Mouse (Mus musculus) limb, embryonic 13.5 days (tissue): ENCODE results near the gene Mcoln2. TPM values are rescaled to one million over a fixed set of nuclear protein-coding genes. Genes with fewer than 3 reads are reported as not detected.

Source experiments
- ATAC-seq: fragments of 200-750 bp; cut with Nextera tagmentation; 2 replicates; pipeline ENCODE4 v1.8.0; 2017; ENCODE audit warnings: low read depth, moderate number of reproducible peaks, moderate TSS enrichment; ENCODE audit not compliant: low FRiP score
- H3K27ac ChIP-seq: fragments of 300-500 bp; sonication (generic); 2 replicates; pipeline ENCODE4 v1.5.1; 2015; ENCODE audit warnings: inconsistent platforms, mild to moderate bottlenecking, moderate library complexity
- H3K27me3 ChIP-seq: fragments of 300-500 bp; sonication (generic); 2 replicates; pipeline ENCODE4 v1.6.1; 2015; ENCODE audit warnings: mild to moderate bottlenecking, inconsistent platforms
- H3K36me3 ChIP-seq: fragments of 300-500 bp; sonication (generic); 2 replicates; pipeline ENCODE4 v1.6.1; 2015; ENCODE audit warnings: inconsistent platforms, mild to moderate bottlenecking, moderate library complexity
- H3K4me1 ChIP-seq: fragments of 300-500 bp; sonication (generic); 2 replicates; pipeline ENCODE4 v1.6.1; 2015; ENCODE audit warnings: inconsistent platforms
- H3K4me2 ChIP-seq: fragments of 300-500 bp; sonication (generic); replicated peaks from 2 replicates; pipeline ENCODE4 v1.6.1; 2015; ENCODE audit warnings: inconsistent platforms, mild to moderate bottlenecking, moderate library complexity
- H3K4me3 ChIP-seq: fragments of 300-500 bp; sonication (generic); 2 replicates; pipeline ENCODE4 v1.5.1; 2015; ENCODE audit warnings: moderate library complexity, mild to moderate bottlenecking, inconsistent platforms
- H3K9ac ChIP-seq: fragments of 300-500 bp; sonication (generic); 2 replicates; pipeline ENCODE4 v1.6.1; 2015; ENCODE audit warnings: mild to moderate bottlenecking, inconsistent platforms
- H3K9me3 ChIP-seq: fragments of 300-500 bp; sonication (generic); 2 replicates; pipeline ENCODE4 v1.6.1; 2016; ENCODE audit warnings: inconsistent platforms
- WGBS: fragments of 180-500 bp; shearing (Covaris S2); methylation state at CpG from one replicate; pipeline ENCODE4 v1.1.7; 2015; 5-methylcytosine and 5-hydroxymethylcytosine counted together
- polyA plus RNA-seq: library from polyadenylated mRNA; unstranded; fragments of >200 nt; fragmentation: Nextera tagmentation; extraction: Ambion mirVana; gene quantifications from 2 replicates; pipeline ENCODE4 v1.2.1, GENCODE M21; 2015

The Mcoln2 gene
- polyA plus RNA-seq = 1.7 and 2.4 TPM in 2 replicates

- Histone ChIP-seq H3K4me2 (peak within 1 kb of the TSS; percentile 96), H3K27me3 (peaks cover 21% of the 10 kb centered on the region), H3K9me3 (peaks cover 3% of the 10 kb centered on the region; the same call in 1 of the 2 replicates), H3K27ac (no peak within 1 kb of the TSS; the same call in 1 of the 2 replicates), H3K4me1 (peaks cover 18% of the 10 kb centered on the region), H3K36me3 (no peaks in the 10 kb centered on the region), H3K4me3 (peak within 1 kb of the TSS; percentile 49), H3K9ac (peak within 1 kb of the TSS; percentile 63)
- ATAC-seq = peak; percentile 51; the same call in 1 of the 2 replicates
- 13% methylated on average over 33 of the region's 34 CpGs for WGBS
Observed at GRCm38 (mm10) chr3:146149156-146150057, at the start of gene Mcoln2. Mcoln2 (plus strand) TSS chr3:146149833.

- H3K4me3 ChIP-seq = no peak overlapping the region
- no peak for ATAC-seq
Observed at GRCm38 (mm10) chr3:146099925-146100324, 49.7 kb upstream of the Mcoln2 start.

GRCm38 (mm10) chr3:146102049-146102448 is 47.6 kb upstream of the Mcoln2 start:
- no peak for ATAC-seq
- no peak overlapping the region for H3K9ac ChIP-seq
- H3K4me1 ChIP-seq = peaks cover 1% of the 10 kb centered on the region; the same call in 1 of the 2 replicates
- no peaks in the 10 kb centered on the region for H3K9me3 ChIP-seq
- H3K36me3 ChIP-seq = no peaks in the 10 kb centered on the region
- WGBS = 56% methylated on average over 6 of the region's 6 CpGs
- no peak overlapping the region for H3K4me2 ChIP-seq
- no peak overlapping the region for H3K27ac ChIP-seq
- no peak overlapping the region for H3K4me3 ChIP-seq
- no peaks in the 10 kb centered on the region for H3K27me3 ChIP-seq

More at GRCm38 (mm10) chr3:146099925-146100324, 49.7 kb upstream of the Mcoln2 start:
- Histone ChIP-seq H3K4me1 (no peaks in the 10 kb centered on the region), H3K27me3 (no peaks in the 10 kb centered on the region), H3K27ac (no peak overlapping the region), H3K9me3 (no peaks in the 10 kb centered on the region), H3K36me3 (no peaks in the 10 kb centered on the region), H3K9ac (no peak overlapping the region), H3K4me2 (no peak overlapping the region)

- peak; percentile 28; the same call in 1 of the 2 replicates for ATAC-seq
- Histone ChIP-seq H3K4me1 (peaks cover 5% of the 10 kb centered on the region; the same call in 1 of the 2 replicates), H3K4me3 (peak overlapping the region; percentile 46), H3K4me2 (peak overlapping the region; percentile 78), H3K27me3 (no peaks in the 10 kb centered on the region), H3K36me3 (no peaks in the 10 kb centered on the region), H3K9ac (peak overlapping the region; percentile 53), H3K27ac (no peak overlapping the region), H3K9me3 (no peaks in the 10 kb centered on the region)
- 6% methylated on average over 18 of the region's 18 CpGs for WGBS
Observed at GRCm38 (mm10) chr3:146107116-146107849, 42.4 kb upstream of the Mcoln2 start.

GRCm38 (mm10) chr3:146107921-146108571 is 41.6 kb upstream of the Mcoln2 start, which contains the start of gene Wdr63:
Wdr63 (minus strand) TSS chr3:146108130.
- H3K4me2 ChIP-seq = peak within 1 kb of the TSS; percentile 78
- H3K27ac ChIP-seq = no peak within 1 kb of the TSS
- WGBS = 14% methylated on average over 18 of the region's 18 CpGs
- ATAC-seq = peak; percentile 95
- no peaks in the 10 kb centered on the region for H3K9me3 ChIP-seq
- peak within 1 kb of the TSS; percentile 53 for H3K9ac ChIP-seq
- H3K4me3 ChIP-seq = peak within 1 kb of the TSS; percentile 46
- H3K27me3 ChIP-seq = no peaks in the 10 kb centered on the region
- H3K4me1 ChIP-seq = peaks cover 5% of the 10 kb centered on the region; the same call in 1 of the 2 replicates
- no peaks in the 10 kb centered on the region for H3K36me3 ChIP-seq

- WGBS = 58% methylated on average over 2 of the region's 2 CpGs
- Histone ChIP-seq H3K36me3 (no peaks in the 10 kb centered on the region), H3K9ac (no peak overlapping the region), H3K27ac (no peak overlapping the region), H3K4me3 (no peak overlapping the region), H3K27me3 (no peaks in the 10 kb centered on the region), H3K4me2 (no peak overlapping the region), H3K4me1 (peaks cover 5% of the 10 kb centered on the region; the same call in 1 of the 2 replicates), H3K9me3 (no peaks in the 10 kb centered on the region)
- ATAC-seq = no peak
Observed at GRCm38 (mm10) chr3:146108945-146109344, 40.7 kb upstream of the Mcoln2 start.

GRCm38 (mm10) chr3:146110358-146110757 is 39.3 kb upstream of the Mcoln2 start:
- peaks cover 5% of the 10 kb centered on the region; the same call in 1 of the 2 replicates for H3K4me1 ChIP-seq
- H3K27me3 ChIP-seq = no peaks in the 10 kb centered on the region
- H3K36me3 ChIP-seq = no peaks in the 10 kb centered on the region
- no peak overlapping the region for H3K9ac ChIP-seq
- ATAC-seq = no peak
- H3K4me2 ChIP-seq = no peak overlapping the region
- no peaks in the 10 kb centered on the region for H3K9me3 ChIP-seq
- no peak overlapping the region for H3K27ac ChIP-seq
- WGBS = 82% methylated on average over 2 of the region's 2 CpGs
- no peak overlapping the region for H3K4me3 ChIP-seq

GRCm38 (mm10) chr3:146110916-146111315 is 38.7 kb upstream of the Mcoln2 start:
- H3K4me2 ChIP-seq = no peak overlapping the region
- 76% methylated on average over 6 of the region's 6 CpGs for WGBS
- no peak for ATAC-seq
- H3K36me3 ChIP-seq = no peaks in the 10 kb centered on the region
- H3K27me3 ChIP-seq = no peaks in the 10 kb centered on the region
- no peak overlapping the region for H3K27ac ChIP-seq
- no peak overlapping the region for H3K4me3 ChIP-seq
- H3K9me3 ChIP-seq = no peaks in the 10 kb centered on the region
- H3K9ac ChIP-seq = no peak overlapping the region
- peaks cover 5% of the 10 kb centered on the region; the same call in 1 of the 2 replicates for H3K4me1 ChIP-seq

GRCm38 (mm10) chr3:146117258-146117996 is 32.2 kb upstream of the Mcoln2 start, which contains the start of gene Mcoln3:
Mcoln3 (plus strand) TSS chr3:146117450.
- peak within 1 kb of the TSS; percentile 59 for H3K9ac ChIP-seq
- WGBS = 11% methylated on average over 35 of the region's 35 CpGs
- peaks cover 28% of the 10 kb centered on the region for H3K27me3 ChIP-seq
- peak within 1 kb of the TSS; percentile 40 for H3K4me3 ChIP-seq
- H3K27ac ChIP-seq = no peak within 1 kb of the TSS
- H3K4me2 ChIP-seq = peak within 1 kb of the TSS; percentile 67
- no peaks in the 10 kb centered on the region for H3K9me3 ChIP-seq
- no peak for ATAC-seq
- no peaks in the 10 kb centered on the region for H3K36me3 ChIP-seq
- peaks cover 19% of the 10 kb centered on the region for H3K4me1 ChIP-seq

GRCm38 (mm10) chr3:146117997-146118457 is 31.6 kb upstream of the Mcoln2 start:
- Histone ChIP-seq H3K36me3 (no peaks in the 10 kb centered on the region), H3K4me3 (no peak overlapping the region), H3K27ac (no peak overlapping the region), H3K27me3 (peaks cover 28% of the 10 kb centered on the region), H3K4me2 (peak overlapping the region; percentile 67), H3K4me1 (peaks cover 19% of the 10 kb centered on the region), H3K9me3 (no peaks in the 10 kb centered on the region), H3K9ac (no peak overlapping the region)
- WGBS = 65% methylated on average over 9 of the region's 9 CpGs
- ATAC-seq = no peak
